Mouse (Mus musculus): Measurements from ENCODE around the gene Mknk2.

The Mknk2 gene

DNA sequence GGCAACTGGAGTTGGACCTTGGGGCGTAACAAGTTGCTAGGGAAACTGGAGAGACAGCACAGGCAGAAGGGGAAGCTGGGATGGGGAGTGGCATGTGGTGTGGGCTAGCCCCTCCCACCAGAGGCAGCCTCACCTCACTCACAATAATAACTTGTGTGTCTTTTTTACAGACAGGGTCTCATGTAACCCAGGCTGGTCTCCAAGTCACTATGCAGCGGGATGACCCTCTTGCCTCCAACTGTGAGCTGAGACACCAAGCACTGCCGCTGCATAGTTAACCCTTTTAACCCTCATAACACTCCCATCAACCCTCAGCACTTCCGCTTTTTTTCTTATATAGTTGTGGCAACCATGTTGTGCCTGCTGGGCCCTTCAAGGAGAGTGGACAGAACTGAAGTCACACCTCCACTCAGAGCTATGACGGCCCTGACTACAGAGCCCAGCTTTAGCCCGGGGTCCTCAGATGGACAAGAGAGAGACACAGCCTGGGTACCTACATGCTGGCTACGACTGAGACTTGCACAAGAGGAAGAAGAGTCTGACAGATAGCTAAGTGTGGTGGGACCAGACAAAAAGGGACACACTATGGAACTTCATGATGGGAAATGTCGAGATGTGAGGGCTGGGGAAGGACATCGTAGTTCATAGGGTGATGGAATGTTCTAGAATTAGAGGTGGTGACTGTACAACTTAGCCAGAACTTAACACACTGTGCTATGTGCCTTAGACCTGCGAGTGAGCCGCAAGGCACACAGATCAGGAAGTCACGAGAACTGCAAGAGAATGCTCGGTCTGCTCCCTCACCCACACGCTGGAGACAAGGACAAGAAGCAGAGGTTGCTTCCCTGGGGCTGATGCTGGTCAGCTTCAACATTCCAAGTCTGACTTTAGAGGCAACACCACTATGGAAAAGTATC lies 14.6 kb upstream of the Mknk2 start:
- DNase-seq (ENCODE audit: low read depth, low spot score), result peak; percentile 65

DNA sequence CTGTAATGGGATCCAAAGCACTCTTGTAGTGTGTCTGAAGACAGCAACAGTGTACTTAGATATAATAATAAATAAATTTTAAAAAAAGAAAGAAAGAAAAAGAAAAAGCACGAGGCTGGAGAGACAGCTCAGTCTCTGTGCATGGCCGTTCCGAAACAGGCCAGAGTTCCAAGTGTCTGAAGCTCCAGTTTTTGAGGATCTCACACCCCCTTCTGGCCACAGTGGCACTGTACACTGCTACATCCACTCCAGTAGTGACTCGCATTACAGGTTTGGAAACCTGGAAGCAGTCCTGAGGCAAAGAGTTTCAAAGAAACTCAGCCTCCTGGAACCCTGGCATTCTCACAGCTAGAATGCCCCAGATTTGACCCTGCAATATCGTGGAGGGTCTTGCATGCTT lies 9.9 kb upstream of the Mknk2 start:
- DNase-seq (ENCODE audit: low read depth, low spot score), result peak; percentile 83

DNA sequence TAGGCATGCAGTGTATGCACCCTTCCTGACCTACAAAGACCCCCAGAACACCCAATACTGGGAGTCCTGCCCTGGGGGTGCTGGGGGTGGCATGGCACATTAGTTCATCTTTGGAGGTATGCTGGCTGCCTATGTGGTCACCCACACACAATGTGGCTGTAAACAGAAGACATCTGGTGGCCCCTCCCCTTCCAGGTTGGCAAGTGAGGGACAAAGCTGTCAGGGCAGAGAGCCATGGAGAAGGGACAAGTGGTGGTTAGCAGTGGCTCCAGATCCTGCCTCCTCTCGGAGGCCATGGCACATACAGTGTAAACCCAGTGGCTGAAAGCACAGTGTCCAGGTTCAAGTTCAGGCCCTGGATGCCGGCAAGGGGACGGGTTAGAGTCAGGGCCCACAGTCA lies 8.7 kb upstream of the Mknk2 start:
- DNase-seq (ENCODE audit: low read depth, low spot score), result no peak

DNA sequence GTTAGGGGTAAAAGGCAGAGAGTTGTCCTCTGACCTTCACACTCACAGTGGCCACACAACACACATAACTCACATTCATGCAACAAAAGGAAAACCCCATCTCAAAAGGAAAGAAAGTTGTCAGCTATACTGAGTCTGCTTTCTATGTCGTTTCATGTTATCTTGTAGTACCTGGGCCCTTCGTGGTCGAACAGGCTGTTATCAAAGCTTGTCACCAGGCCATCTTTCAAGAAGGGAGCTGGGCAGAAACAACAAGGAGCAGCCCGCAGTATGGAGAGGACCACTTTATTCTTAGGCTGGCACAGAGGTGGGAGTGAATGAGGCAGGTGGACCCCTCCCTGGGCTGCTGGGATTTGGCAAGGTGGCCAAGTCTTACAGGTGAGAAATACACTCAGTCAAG lies 7.1 kb upstream of the Mknk2 start:
- DNase-seq (ENCODE audit: low read depth, low spot score), result no peak

DNA sequence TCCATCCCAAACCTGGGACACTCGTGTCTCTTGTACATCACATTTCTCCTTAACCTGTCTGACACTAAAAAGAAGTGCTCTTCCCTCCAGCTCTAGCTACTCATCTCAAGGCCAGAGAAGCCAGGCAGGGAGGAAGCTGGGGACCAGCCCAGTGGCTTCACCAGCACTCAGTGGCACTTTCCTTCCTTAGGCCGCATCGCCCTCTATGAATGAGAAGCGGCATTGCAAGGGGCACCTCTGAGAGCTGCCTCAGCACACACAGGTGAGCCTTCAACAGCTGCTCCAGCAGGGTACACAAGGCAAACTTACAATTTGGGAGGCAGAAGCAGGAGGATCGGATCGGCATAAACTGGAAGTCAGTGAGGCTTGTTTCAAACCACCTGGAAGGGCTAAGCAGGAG lies 6.3 kb upstream of the Mknk2 start:
- DNase-seq (ENCODE audit: low read depth, low spot score), result peak; percentile 72

DNA sequence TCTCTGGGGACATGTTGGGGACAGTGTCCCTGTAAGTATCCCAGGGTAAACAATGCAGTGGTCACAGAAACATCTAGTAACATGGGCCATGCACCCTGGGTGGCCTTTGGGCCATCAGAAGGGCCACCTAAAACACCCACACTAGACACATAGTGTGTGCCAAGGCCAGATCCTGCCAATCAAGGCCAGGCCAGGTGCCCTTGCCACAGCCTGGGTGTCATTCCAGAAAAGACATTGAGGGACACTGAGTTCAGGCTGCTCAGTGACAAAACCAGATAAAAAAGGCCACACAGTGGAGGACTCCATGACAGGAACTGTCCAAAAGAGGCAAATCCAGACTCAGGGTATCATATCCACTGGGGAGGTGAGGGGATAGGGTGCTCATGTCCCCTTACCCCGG lies 5.7 kb upstream of the Mknk2 start:
- DNase-seq (ENCODE audit: low read depth, low spot score), result no peak

DNA sequence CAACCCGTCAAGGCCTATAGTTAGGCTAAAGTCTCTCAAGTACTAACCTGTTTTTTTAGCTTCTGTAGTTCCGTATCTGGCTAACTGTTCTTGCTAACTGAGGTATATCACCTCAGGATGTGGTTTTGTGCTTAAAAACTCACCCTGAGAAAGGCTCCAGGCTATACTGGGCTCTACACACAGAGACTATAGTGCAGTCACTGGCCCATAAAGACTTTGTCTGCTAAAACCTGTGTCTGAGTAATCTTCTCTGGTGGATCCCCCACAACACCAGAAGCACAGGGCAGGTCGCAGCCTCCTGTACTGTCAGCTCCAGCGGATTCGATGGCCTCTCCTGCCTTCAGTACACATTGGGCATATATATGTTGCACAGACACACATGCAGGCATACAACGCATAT lies 4.1 kb upstream of the Mknk2 start:
- DNase-seq (ENCODE audit: low read depth, low spot score), result no peak

DNA sequence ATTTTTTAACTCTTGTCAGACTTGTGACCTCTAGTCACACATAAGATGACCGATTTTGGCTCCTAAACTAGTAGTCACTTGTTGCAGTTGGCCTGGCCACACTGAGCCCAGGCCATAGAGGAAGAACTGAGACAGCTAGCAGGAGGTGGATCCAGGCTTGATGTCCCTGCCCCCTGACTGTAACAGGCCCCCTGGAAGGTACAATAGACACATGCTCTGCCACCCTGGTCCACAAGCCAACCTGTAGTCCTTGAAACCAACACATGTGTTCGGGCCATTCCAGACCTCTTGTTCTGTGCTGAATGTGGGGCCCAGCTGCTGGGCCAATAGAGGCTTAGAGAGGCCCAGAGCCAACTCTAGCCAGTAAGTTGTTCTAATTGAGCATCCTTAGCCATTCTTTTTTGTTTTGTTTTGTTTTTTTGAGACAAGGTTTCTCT lies 2.4 kb upstream of the Mknk2 start:
- no peak for DNase-seq (ENCODE audit: low read depth, low spot score)

DNA sequence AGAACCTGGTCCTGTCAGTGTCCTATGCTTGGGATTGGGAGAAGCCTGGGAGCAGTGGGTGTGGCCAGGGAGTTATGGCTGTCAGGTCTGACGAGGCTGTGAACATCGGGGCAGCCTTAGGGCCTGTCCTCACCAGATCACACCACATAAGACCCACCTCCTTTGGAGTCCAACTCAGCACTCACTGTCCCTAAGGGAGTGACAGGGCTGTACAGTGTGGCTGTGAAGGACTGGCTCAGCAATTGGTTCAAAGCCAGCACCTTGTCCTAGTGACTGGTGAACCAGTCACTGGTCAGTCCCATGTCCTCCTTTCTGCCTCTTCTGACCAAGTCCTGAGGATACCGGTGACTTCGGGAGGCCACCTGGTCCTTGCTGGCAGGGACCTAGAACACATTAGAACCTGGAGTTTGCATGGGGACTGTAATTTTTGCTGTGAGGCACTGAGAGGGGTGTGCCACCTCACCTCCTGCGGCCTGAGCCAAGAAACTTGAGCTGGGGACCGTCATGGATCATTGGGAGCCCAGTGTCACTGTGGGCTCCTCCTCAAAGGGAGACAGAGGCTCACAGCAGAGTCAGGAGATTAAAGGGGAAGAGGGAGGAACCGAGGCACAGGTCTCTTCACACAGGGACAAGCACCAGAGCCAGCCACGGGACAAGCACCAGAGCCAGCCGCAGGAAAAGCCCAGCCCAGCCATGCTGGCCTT lies 1.8 kb upstream of the Mknk2 start:
- DNase-seq (ENCODE audit: low read depth, low spot score), result no peak

DNA sequence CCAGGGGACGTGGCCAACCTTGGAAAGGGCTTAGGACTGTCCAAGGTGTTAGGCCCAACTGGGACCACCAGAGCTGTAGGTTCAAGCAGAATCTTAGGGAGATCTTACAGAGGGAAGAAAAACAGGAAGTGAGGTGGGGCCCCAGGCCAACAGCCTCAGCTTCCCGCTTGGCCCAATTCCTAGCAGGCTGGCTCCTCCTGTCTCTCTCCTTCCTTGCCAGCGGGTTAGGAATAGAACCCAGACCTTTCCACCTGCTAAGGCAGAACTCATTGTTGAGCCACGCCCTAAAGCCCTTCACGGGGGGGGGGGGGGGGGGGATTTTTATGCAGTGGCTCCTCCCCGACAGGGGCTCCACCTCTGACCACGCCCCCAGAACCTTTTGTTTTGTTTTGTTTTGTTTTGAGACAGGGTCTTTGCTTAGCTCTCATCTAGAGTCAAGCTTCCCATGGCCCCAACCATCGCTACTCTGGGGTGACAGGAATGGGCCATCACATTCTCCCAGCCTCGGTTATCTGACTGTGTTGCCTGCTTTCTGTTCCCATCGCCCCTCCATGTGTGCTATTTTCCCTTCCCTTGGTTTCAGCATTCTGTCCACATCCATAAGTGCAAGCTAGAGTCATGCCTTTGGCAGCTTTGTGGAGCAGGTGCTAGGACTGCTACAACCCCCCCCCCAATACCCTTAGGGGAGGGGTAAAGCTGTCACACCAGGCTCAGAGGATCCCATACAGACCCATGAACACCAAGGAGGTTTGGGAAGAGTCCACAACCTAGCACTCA lies 877 bp upstream of the Mknk2 start:
- DNase-seq (ENCODE audit: low read depth, low spot score), result peak; percentile 70

DNA sequence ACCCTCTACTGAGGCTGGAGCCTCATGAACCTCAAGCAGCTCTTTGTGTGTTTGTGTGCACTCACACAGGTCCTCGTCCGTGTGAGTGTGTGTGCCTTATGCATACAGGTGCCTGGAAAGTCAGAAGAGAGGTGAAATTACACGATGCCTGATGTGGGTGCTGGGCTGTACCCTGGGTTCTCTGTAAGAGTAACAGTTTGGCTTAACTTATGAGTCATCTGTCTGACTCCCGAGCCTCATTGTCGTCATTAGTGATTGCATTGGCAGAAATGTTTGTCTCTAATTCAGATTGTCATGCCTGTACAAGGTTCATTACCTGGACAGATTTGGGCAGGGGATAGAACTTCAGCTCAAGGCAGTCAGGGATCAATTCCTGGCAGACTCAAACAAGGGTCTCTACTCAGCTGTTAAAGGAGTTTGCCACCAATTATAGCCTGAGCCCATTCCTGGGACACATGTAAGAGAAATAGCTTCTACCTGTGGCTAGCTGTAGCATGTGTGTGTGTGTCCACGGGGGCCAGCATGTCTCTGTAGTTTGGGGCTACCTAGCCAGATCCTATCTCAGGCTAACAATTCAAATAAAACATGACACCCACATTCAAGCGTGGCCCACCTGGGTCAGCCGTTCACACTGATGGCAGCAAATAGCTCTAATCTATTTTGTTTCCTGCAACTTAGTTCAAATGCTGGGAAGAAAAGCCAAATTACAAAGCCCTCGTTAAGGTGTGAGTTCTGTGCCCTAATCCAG lies 610 bp downstream of the Mknk2 start:
- DNase-seq (ENCODE audit: low read depth, low spot score), result no peak

DNA sequence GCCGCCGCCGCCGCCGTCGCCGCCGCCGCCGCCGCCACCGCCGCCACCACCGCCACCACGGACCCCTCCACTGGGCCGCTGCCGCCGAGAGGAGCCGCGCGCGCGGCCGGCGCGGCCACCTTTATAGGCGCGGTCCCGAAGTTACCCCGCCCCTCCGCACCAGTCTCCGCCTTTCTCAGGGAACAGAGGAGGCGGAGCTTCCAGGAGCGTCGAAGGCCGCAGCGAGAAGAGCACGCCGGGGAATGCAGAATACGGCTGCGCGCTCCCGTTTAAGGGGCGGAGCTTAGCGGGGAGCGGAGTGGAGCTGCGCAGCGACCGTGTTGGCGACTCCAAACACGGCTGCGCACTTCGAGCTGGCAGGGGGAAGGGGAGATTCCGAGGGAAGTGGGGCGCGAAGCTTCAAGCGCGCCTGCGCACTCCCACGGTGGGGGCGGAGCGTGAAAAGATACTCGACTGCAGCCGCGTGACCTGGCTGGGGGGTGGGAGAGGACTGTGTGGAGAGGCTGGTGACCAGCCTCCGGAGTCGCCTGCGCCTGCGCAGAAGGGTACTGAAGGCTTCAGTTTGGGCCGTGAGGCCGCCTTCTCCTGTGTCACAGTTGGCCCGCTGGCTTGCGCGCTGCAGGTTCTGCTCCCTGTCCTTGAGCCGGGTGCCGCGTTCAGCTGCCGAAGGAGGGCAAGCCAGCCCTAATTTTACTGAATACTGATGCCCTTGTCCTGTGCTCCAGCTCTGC lies 1.5 kb downstream of the Mknk2 start:
- peak; percentile 100 for DNase-seq (ENCODE audit: low read depth, low spot score)

DNA sequence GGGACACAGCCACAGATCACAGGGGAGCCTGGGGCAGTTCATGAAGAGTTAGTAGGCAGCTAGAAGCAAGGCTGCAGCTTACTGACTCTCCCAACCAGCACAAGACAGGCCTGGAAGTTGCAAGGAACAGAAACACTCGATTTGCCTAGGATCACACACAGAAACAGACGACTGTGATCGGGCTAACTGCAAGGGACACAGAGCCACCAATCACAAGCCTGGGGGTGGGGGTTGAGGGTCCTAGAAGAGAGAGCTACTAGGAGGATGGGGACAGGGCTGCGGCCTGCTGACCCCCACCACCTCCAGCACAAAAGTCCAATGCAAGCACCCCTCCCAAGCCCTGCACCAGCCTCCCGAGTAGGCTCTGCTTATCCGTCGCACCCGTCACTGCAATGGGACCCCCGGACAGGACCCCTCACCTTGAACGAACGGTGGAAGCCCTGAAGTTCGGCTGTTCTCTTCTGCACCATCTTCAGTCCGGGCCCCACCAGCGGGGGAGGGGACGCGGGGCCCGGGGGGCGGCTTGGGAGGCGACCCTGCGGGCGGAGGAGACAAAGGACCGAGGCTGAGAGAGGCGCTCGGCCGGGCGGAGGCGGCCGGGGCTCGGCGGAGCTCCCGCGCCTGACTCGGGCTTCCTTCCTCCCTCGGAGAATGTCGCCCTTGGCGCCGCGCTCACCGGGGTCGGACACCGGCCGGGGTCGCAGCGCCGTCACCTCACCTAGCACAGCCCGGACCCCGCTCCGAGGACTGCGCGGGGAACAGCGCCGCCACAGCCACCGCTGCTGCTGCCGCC lies 2.3 kb downstream of the Mknk2 start:
- peak; percentile 18 for DNase-seq (ENCODE audit: low read depth, low spot score)

DNA sequence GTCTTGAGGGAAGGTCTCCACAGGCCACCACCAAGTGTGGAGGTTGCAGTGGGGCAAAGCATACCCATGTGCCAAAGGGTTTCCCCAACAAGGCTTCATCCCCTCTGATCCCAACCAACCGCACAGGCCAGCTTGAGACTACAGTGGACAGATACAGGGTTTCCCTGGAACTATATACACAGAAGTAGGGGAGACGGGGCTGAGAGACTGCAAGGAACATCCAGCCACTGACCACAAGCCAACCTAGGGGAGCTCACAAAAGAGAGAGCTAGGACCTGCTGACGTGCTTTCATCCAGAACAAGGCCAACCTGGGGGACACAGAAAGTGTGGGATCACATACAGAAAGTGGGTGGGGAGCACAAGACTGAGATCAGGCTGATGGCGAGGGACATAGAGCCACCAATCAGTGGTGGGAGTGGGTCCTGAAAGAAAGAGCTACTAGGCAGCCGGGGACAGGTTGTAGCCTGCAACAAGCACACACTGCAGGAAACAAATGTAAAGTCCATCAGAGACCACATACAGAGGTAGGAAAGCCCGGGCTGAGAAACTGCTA lies 3.0 kb downstream of the Mknk2 start:
- no peak for DNase-seq (ENCODE audit: low read depth, low spot score)

DNA sequence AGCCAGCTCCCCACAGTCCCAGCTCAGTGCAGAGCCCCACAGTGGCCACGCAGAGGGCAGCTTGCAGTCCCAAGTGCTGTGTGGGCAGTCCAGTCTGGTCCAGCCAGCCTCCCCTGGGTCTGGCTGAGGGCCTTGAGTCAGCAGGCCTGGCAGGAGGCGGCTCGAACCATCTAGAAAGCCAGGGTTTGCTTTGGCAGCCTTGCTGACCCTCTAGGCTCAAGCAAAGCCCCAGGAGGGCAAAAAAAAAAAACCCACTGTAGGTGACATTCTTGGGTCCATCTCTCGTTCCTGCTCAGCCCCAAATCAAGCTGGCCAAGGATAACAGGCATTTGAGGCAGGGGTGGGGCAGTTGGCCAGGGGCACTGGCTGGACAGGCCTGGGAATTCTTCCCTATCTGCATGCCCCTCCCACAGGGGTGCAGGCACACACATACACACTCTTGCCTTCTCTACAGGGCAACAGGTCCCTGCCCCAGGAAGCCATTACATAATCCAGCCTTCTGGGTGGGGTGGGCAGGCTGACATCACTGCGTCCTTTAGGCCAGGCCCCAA lies 3.7 kb downstream of the Mknk2 start:
- no peak for DNase-seq (ENCODE audit: low read depth, low spot score)

DNA sequence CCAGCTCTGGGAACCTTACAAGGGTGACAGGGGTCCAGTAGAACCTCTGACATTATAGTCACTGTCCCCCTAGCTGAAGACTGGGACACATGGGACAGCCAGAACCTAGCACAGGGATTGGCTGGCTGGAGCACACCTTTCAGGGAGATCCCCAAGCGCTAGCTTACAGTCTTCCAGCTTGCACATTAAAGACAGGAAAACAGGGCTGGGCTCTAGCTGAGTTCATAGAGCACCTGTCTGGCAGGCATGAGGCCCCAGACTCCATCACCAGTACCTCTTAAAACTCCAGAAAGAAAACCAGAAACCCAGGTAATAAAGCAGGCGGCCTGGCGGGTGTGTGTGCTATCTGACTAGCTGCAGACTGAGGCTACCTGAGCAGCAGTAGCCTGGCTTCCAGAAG lies 4.2 kb downstream of the Mknk2 start:
- no peak for DNase-seq (ENCODE audit: low read depth, low spot score)

DNA sequence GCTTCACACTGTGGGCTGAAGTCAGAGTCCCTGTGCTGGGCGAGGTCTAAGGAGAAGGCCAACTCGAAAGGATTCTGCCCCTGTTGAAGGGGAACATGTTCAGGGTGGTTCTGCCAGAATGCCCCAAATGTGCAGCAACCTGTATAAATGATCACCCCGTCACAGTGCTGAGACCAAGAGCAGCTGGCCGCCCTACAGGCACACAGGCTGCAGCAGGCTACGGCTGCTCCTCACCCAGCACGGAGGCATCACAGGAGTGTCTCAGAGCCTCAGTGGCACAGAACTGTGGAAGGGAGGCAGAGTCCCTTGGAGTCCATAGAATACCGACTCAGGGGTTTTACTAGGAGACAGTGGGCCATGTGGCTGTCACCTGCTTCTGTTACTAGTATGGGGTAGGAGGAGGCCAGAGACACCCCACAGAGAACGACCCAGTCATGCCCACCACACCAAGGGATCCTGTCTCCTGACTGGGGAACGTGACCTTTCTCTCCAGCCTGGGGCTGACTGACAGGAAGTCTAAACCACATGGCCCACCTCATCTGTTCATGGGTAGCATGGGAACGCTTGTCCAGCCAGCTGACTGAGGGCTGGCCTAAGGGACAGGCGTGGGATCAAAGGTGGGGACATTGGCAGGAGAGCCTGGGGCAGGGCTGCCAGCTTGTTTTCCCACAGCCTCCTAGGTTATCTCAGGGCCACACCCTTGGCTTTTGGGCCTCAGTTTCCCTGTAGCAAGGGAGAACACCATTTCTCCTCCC lies 5.8 kb downstream of the Mknk2 start:
- DNase-seq (ENCODE audit: low read depth, low spot score), result no peak

DNA sequence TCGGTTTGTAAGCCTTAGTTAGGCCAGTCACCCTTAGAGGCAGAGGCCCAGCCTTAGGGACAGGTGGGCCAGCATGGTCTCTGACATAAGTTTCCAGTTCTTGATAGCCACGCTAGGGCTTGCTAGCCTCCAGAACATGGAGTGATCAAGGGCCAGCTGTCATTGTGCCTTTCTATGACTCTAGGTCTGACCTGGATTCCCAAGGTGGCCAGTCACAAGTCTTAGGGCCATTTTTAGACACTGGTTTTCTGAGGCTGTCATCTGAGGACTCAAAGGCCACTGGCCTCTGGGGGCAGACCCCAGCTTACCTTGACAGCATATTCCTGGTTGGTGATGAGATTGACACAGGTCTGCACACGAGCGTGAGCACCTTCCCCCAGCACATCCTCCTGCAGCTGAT lies 6.7 kb downstream of the Mknk2 start:
- DNase-seq (ENCODE audit: low read depth, low spot score), result no peak

DNA sequence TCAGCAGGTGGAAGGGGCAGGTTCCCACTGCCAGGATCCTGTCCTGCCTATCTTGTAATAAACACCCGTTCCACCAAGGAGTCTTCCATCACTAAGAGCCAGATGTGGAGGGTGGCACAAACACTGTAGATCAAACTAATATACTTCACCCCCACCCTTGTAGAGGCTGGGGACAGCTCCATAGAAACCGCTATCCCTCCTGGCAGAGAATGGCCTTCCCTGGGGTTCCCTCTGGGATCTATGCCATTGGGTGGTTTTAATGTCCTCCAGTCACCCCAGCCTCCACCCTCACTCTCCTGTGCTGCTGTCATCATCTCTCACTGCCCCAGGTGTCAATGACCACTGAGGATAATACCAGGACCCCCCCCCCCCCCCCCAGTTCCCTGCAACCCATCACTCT lies 7.4 kb downstream of the Mknk2 start:
- no peak for DNase-seq (ENCODE audit: low read depth, low spot score)

Data from R1 (cell line).